Mouse (Mus musculus) common myeloid progenitor, adult 5-6 weeks (primary cell): ENCODE data around the gene Aim2. TPM values are rescaled to one million over a fixed set of nuclear protein-coding genes. Genes with fewer than 3 reads are reported as not detected.
"Not testable (repeated sequence)": the region's sequence is repeated elsewhere in the genome, so short reads cannot be mapped to it uniquely, and the experiment has no call there.

Source experiments
- ATAC-seq: replicated peaks from 2 replicates; pipeline ENCODE4 v1.8.0; 2016; ENCODE audit warnings: low read depth, mild to moderate bottlenecking, moderate TSS enrichment, inconsistent platforms; ENCODE audit not compliant: poor library complexity, severe bottlenecking
- total RNA-seq: library from RNA; stranded (forward); fragments of 200-1000, 187-1606 nt; gene quantifications from 2 replicates; pipeline ENCODE4 v1.2.3, GENCODE M21; 2017

The Aim2 gene
- total RNA-seq, 1 experiment from 2014 or later: 58.6 TPM

GRCm38 (mm10) chr1:173441210-173441609 is 90.5 kb downstream of the Aim2 start:
- peak; percentile 80 for ATAC-seq

DNA sequence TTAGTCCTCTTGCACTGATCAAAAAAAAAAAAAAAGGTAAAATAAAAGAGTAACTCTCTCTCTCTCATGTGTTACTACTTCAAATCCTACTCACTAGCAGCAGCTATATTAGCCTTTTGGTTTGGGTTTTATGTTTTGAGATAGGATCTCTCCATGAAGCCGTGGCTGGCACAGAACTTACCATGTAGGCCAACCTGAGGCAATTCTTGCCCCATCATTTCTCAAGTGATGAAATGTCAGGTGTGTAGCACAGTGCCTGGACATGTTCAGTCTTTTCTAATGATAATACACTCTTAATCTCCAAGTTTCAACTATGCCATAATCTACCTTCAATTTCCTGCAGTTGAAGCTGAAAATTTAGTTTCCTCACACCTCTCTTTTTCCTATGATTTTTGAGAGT is 92.4 kb downstream of the Aim2 start:
- no peak for ATAC-seq

DNA sequence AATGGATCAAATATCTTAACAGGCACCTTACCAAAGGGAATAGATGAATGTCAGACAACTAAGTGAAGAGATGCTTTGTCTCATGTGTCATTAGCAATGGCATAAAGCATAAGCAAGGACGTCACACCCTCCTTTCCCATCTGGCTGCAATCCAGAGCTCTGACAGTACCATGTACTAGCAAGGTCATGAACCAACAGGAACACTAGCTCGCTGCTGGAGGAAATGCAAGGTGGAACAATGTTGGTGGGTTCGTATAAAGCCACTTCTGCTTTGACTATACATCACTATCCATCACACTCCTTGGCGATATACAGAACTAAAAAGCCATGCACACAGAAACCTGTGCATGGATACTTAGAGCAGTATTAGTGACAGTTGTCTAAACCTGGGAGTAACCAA is 96.4 kb downstream of the Aim2 start:
- peak; percentile 55 for ATAC-seq

GRCm38 (mm10) chr1:173450621-173451020 is 99.9 kb downstream of the Aim2 start:
- ATAC-seq: no peak

- peak; percentile 66 for ATAC-seq
Measured at GRCm38 (mm10) chr1:173451665-173452064, 101.0 kb downstream of the Aim2 start.

DNA sequence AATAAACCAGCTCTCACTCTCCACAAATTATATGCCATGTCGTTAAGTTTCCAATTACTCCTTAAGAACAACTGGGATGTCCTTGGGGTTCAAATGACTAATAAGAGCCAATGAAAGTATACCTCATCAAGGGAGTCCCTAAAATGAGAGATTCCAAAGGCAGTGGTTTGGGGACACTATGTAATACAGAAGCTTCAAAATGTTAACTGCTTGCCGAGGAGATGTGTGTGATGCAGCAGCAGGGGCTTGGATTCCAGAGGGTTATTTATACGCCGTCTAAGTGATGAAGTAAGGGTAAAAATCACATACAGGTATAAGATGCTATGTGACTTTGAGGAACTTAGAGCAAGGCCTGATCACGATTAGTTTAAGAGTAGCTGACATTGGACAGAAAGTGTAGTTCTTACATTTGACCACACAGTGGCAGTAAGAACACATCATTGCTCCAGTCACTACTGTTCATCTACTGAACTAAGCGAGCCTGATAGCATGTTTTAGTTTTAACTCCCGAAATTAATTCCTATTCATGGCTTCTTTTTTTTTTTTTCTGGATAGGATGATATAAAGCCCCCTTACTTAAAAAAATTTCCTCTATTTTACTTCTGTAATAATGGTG is 105.6 kb downstream of the Aim2 start:
- peak; percentile 88 for ATAC-seq

DNA sequence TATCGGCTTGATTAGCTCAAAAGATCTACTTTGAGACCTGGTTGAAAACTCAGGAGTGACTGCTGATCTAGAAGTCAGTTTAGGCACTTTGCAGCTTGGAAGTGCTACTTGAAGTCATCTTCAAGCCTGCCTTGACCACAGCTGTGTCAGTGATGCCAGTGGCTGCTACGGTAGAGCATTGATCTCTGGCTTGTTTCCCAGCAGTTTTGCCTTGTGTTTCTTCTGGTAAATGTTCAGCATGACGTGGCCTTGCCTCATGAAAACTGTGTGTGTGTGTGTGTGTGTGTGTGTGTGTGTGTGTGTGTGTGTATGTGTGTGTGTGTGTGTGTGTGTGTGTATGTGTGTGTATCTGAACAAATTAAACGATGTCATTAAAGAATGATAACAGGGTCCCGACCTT is 106.1 kb downstream of the Aim2 start:
- ATAC-seq: 0 out of 2 replicates have a peak, but pooled peaks have one; percentile 1

- not testable (repeated sequence) for ATAC-seq
Measured at GRCm38 (mm10) chr1:173480399-173481181, 129.9 kb downstream of the Aim2 start.

- not testable (repeated sequence) for ATAC-seq
Measured at GRCm38 (mm10) chr1:173481182-173481574, 130.5 kb downstream of the Aim2 start.

- peak; percentile 65 for ATAC-seq
Measured at GRCm38 (mm10) chr1:173490812-173491480, 140.3 kb downstream of the Aim2 start, which contains the start of gene Ifi206. Gene Ifi206, minus strand, starts transcription at chr1:173491041.

- ATAC-seq: not testable (repeated sequence)
Measured at GRCm38 (mm10) chr1:173491483-173491882, 140.8 kb downstream of the Aim2 start.

DNA sequence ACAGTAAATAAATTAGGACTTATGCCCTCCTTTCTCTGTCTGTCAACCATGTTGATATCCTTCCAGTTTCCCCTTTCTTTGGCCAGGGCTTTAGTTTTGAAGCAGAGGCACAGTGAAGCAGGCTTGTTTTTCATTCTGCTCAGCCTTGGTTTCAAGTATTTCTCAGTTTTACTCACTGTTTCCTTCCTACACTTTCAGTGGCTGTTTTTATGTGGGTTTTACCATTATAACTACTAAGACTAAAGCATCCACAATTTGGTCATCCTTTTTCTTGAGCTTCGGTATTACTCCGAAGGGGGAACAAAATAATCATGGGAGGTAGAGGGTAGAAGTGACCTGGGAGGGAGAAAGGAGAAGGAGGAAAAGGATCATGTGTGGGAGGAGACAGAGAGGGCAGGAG is 159.9 kb downstream of the Aim2 start:
- not testable (repeated sequence) for ATAC-seq

Other genes with a start within 250 kb of the Aim2 start
- not detected in 2 replicates for gene Olfr1408, start 213.5 kb upstream of the Aim2 start, total RNA-seq
- gene Olfr1406, start 160.2 kb upstream of the Aim2 start, total RNA-seq: not detected in 2 replicates
- not detected in 2 replicates for gene Olfr218, start 153.1 kb upstream of the Aim2 start, total RNA-seq
- not detected in 2 replicates for gene Olfr1404, start 138.5 kb upstream of the Aim2 start, total RNA-seq
- 1.7 and 5.8 TPM in 2 replicates for gene Fcer1a, start 123.7 kb upstream of the Aim2 start, total RNA-seq
- not detected in 2 replicates for gene Olfr418, start 84.9 kb upstream of the Aim2 start, total RNA-seq
- not detected in 2 replicates for gene Mptx2, start 73.1 kb upstream of the Aim2 start, total RNA-seq
- 0.37 TPM in 1 of 2 replicates, not detected in the other for gene Ackr1, start 17.1 kb upstream of the Aim2 start, total RNA-seq
- 0.05 TPM in 1 of 2 replicates, not detected in the other for gene Cadm3, start 16.8 kb downstream of the Aim2 start, total RNA-seq
- 0.27 and 0.92 TPM in 2 replicates for gene Ifi206, start 140.2 kb downstream of the Aim2 start, total RNA-seq
- not detected in 2 replicates for gene Ifi214, start 185.1 kb downstream of the Aim2 start, total RNA-seq
- 1.1 TPM in 1 of 2 replicates, not detected in the other for gene Ifi213, start 248.4 kb downstream of the Aim2 start, total RNA-seq